Mouse (Mus musculus) thymus, postnatal 14 days (tissue): ENCODE measurements around the gene Pycr1.
A peak's percentile ranks its signal among the peaks of the same experiment; 100 is the strongest.

Experiments
- DNase-seq: peaks from one replicate; pipeline ENCODE4 v3.0.0; 2021

Gene Pycr1

DNA sequence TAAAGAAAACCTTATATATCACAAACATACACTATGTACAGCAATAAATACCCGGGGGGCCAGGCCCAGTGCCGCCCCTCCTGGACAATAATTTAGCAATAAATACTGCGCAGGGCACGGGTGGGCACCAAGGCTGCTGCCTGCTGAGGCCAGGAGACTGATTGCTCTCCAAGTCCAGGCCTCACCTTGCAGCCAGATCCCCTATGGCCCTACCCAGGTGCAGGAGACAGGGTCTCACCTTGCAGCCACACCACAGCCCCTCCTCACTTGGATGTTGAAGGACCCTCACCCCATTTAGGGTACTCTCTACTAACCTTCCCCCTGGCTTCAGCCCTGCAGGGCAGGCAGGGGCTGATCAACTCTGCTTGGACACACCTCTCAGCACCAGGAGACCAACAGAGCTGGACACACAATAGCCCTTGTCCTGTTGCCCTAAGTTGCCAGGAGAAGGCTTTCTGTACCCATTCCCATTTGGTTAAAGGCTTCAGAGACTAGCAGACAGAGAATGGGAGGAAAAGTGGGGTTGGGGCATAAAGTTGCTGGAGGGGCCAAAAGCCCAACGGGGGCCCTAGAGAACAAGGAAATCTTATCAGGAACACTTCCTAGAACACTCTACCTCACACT lies 18.3 kb downstream of the Pycr1 start, which contains the start of gene Sirt7:
Gene Sirt7 (minus strand): TSS at position 89 of the 624 bp plus-strand sequence.
- no peak for DNase-seq

DNA sequence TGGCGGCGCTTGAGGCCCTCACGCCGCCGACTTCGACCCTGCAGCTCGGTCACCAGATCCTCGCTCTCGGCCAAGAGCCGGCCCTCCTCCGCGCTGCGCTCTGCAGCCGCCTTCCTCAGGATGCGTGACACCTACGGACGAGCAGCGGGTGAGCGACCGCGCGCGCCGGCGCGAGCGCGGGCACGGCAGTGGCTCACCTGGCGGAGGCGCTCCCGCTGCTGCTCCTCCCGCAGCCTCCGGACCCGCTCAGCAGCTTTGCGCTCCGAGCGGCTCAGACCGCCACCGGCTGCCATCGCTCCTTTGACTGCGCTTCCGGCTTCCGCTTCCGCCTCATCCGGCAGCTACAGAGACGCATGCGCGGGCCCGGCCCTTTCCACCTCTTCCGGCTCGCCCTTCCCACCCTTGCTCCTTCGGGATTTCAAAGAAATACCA lies 18.9 kb downstream of the Pycr1 start:
- DNase-seq = peak; percentile 92

DNA sequence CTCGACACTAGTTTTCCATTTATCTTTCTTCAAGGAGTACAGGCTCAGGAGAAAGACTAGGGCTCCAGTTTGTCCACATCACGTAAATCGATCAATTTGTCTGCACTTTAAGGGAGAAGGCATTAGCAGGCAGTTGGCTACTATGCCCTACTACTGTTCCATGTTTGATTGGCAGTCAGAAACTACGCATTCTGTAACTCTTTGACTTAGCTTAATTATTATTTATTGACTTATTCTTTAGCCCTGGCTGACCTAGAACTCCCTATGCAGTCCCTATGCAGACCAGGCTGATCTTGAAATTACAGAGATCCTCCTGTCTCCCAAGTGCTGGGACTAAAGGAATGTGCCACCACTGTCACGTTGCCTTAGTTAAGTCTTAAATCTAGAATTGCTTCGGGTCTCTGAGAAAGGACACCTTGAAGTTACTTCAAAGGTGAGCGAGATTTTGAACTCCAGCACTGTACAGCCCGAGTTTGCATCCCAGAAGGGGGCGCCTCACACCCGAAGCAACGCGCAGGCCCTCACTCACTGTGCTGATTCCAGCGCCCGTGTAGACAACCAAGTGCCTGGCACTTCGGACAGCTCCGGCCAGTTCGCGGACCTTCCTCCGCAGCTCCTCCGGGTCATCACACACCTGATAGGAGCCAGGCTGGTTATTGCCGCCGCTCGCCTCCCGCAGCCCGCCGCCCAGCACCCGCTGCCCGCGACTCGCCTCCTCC lies 19.4 kb downstream of the Pycr1 start:
- peak; percentile 86 for DNase-seq

DNA sequence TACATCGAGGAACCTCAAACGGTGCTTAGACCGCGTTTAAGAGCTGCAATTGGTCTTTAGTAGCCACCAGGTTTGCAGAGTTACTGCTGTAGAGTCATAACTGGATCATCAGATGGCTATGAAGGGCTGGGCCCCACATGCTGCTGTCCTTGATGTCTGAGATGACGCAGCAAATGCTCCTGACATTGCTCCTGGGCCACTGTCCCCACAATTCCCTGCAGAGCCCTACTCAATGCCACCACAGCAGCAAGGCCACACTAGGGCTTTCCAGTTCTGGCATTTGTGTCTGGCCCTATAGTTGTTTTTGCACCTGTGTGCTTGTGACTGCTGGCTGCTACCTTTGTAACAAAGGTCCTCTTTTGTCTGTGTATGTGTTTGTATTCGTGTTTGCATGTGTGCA lies 20.8 kb downstream of the Pycr1 start:
- no peak for DNase-seq

DNA sequence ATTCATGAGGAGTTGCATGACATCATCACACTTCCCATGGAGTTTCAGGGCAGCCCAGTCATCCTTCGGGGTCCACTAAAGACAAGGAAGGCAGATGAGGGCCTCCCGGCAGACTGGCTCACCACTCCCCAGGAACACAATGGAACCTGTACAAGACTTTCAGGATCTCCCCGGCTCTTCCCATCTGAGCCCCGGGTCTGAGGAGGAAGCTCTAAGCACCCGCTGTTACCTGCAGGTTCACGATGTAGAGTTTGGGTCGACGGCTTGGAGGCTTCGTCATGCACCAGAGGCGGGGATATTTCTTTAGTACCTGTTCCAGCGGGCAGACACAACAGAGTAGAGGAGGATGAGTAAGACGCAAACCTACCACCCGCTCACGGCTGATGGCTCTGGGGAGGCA lies 23.4 kb downstream of the Pycr1 start:
- no peak for DNase-seq

DNA sequence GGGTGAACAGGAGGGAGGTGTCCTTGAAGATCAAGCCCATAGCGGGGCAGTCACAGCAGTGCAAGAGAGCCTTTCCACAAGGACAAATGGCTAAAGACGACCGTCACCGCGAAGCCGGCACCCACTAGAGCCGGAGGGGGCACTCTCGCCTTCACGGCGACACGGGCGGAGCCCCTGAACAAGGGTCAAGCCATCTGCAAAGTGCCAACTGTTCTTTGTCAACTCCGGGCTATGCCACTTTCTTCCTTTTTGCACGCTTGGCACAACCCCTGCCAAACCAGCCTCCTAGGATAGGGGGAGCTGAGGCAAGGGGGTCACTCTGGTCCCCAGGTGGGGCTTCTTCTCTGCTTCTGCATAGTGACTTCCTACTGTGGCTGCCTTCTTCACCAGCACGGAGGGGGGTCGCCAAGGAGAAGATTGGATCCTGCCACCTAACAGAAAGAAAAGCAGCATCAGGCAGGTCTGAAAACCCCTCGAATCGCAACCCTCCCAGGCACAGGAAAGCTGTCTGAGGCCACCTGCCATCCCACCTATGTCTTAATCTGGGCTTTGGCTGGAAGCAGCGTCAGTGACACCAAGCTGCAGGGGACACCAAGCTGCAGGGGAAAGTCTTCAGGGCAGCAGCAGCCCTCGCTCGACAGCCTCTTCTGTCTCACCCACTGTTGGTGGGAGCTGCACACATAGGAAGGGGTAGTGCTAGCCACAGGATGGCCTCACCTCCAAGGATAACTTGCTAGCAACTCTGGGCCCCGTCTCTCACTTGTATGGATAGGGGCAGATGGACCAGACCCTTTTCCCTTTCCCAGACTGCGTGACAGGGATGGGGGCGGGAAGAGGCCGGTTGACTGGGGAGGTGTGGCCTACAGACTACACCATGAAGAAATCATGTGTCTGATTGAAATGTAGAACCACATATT lies 24.7 kb downstream of the Pycr1 start:
- DNase-seq = no peak

DNA sequence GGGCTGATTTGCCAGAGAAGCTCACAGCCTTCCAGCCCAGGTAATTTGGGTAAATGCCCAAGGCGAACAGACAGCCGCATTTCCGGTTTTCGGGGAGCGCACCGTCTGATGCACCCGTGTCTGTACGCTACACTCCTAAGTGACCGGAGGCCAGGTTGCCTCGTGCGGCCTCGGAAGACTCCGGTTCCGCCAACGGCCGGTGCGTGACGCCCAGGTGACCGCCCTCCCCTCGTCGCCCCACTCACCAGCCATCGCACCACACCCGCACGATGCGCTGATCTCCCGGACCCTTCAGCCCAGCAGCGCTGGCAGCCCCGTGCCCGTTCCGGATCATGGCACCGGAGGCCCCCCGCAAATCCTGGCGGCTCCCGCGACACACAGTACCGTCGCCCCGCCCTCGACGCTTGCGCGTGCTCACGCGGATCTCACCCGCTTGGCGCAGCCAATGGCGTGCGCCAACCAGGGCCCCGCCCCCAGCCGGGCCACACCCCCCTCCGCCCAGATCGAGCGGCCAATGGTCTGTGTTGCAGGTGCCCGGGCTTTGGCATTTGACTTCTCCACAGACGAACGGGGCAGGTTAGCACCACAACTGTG lies 26.0 kb downstream of the Pycr1 start, which contains the start of gene Pcyt2:
Gene Pcyt2 (minus strand): TSS at position 418 of the 594 bp plus-strand sequence.
- DNase-seq = peak; percentile 96

DNA sequence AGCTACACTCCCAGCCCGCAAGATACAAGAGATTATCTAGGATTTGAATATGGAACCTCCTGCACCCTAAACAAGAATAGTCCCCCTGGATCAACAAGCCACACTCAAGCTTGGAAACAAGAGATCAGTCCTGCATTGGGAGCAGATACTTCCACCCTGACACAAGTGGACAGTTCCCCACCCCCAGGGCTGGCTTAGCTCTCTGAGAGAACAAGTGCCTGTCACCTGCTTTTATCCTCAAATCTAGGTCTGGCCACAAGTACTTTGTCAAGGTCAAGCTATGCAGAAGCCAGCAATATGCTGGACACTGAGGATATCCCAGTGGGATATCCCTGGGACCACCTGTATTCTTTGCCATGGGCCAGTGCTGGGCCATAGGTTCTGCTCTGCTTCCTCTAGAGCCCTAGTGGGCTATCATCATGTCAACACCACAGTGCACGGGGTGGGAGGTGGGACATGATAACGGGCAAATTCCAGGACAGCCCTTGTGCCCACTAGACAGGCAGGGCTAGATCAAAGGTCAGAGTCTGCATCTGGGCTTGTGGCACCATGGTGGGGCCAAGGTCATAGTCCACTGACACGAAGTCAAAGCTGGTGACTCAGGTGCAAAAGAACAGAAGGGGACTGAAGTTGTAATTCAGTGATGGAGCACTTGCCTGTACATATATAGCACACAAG lies 26.8 kb downstream of the Pycr1 start:
- no peak for DNase-seq

DNA sequence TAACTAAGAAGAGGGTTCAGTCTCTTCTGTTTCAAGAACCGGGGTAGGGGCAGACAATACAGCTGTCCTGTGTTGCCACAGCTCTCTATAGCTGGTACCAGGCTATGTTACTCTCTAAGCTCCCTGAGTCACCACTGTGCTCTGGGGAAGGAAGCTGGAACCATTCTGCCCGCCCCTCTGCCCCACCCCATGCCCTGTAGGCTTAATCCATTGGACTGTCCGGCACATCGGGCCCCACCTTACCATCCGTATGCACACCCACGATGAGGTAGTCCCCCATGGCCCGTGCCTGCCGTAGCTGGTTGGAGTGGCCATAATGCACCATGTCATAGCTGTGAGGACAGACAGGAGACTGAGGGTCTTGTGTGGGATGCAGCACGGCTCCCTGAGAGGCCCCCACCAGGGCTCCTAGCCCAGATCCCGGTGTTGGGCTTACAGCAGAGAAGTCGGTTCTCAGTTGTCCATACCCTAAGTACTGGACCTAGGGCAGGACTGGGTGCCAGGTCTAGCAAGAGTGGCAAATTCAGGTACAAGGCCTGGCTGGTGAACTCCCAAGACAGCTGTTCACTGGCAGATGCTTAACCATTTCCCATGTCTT lies 27.9 kb downstream of the Pycr1 start:
- no peak for DNase-seq

DNA sequence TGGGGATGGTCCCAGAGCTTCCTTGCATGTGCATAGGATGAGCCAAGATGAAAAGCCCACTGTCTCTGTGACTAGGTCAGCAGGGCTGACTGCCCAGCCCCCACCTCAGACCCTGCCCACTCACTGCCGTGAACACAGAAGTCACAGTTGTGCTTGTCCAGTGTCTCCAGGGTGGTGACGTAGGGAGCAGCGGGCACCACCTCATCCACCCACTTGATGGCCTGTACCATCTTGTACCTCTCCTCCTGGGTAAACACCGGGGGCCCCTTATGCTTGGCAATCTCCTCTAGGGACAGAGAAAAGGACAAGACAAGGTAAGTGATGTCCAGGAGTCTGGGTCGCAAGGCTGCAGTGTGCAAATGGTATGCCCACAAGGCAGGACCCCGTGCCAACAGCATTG lies 28.4 kb downstream of the Pycr1 start:
- no peak for DNase-seq

DNA sequence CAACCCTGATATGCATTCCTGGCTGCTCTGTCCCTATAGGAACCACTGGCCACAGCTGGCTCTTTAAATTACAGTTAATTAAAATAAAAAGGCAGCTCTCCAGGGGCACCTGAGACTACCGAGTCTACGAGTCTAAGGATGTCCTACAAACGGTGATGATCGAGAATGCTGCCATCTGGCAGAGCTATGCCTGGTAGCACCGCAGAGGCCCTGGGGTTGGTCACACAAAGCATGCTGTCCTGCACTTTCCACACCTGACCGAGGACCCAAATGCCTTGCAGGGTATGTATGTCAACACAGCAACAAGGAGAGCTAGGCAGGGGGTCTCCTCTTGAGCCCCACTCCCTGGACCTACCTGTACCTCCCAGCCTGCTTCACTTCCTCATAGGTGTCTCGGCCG lies 29.6 kb downstream of the Pycr1 start:
- no peak for DNase-seq

DNA sequence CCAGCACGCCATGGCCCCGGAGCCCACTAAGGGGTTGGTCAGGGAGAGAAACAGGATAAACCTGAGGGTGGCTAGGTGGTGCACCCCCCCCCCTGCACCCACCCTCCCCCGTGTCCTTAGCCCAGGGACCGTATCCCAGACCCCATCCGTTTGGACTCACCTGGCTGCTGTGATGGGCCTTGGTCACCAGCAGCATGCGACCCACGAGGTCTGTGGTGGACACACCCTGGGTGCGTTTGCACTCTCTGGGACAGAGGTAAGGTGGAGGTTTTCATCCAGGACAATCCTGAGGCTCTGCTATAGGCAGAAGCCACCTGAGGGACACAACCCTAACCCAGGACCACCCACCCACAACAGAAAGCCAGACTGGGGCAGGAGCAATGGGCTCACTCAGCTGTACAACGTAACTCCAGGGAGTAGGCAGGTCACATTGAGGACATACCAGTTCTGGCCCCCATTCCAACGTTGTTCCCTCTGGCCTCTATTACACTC lies 30.0 kb downstream of the Pycr1 start:
- no peak for DNase-seq

DNA sequence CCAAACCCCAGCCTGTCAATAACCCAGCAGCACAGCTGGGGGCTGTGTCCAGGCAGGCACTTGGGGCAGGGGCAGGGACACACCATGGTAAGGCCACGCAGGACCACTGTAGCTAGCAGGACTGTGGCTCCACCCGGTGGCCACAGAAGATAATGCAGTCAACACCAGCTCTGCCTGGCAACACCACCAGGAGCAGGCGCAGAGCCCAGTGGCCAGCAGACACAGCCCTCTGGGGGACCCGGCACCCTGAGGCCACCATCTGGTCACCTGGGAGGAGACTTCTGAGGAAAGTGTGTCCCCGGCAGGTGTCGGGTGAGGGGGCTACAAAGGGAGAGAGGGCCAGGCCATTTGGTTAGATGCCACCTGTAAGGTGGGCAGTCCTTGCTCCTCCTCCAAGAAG lies 30.8 kb downstream of the Pycr1 start:
- peak; percentile 83 for DNase-seq

DNA sequence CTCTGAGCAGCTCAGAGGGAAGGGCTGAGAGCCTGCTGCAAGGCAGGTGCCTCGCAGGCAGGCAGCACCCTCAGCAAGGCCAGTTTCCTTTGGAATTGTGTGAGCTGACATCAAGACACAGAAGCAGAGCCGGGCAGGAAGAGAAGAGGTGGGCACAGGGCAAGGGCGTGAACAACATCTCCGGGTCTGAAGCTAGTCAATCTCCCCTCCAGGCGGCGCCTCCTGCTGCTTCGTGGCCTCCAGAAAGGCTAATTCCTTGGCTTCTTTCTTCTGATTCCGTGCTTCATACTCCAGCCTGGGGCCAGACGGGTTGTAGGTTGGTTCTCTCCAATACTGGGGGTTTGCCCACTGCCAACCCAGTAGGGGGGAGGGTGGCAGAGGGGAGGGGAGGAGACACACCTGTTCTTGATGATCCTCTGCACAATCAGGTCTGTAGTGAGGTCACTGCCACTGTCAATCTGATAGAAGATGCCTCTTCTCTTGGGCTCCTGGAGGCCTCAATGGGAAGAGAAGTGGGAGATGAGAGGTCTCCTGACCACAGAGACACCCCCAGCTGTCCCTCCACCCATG lies 33.0 kb downstream of the Pycr1 start:
- no peak for DNase-seq

DNA sequence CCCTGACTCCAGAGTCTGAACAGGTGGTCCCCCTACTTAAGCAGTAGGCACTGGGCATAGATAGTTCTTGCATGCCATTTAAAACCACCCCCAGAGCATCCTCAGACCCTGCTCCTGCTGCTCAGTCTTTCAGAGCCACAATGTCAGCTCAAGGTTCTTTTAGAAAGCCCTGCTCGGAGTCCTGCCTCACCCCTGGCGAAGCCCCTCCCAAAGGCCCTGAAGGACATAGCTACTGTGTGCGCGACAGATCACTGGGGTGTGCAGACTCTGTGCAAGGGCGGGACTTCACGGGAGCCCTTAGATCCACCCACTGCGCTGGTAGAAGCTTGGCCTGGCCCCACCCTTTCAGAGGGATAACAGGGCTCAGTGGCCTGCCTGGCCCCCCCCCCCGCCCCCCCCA lies 34.3 kb downstream of the Pycr1 start:
- no peak for DNase-seq

DNA sequence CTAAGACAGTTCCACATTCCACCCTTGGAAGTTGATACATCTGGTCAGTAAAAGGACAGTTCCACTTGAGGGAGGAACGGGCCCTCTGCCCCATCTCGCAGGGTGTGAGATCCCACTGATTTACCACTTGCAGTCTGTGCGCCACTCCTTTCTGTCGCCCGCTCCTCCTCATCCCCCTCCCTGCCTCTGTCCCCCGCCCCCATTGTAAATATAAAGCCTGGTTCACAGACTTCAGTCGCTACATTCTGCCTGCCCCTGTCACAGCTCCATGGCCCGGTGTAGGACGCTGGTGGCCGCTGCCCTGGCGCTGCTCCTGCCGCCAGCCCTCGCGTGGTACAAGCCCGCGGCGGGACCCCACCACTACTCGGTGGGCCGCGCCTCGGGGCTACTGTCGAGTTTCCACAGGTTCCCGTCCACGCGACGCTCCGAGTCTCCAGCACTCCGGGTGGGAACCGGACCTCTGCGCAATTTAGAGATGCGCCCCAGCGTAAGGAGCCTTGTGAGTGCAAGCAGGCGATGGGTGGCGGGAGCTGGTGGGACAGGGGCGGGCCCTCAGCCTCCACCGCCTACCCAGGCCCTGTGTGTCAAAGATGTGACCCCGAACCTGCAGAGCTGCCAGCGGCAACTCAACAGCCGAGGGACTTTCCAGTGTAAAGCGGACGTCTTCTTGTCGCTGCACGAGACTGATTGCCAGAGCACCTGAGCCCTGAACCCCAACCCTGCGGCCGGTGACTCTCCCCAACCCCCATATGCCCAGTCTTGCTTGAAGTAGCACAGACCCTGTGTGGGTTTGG lies 35.1 kb downstream of the Pycr1 start, which contains the start of gene Npb:
Gene Npb (plus strand): TSS at position 237 of the 794 bp plus-strand sequence.
- no peak for DNase-seq

DNA sequence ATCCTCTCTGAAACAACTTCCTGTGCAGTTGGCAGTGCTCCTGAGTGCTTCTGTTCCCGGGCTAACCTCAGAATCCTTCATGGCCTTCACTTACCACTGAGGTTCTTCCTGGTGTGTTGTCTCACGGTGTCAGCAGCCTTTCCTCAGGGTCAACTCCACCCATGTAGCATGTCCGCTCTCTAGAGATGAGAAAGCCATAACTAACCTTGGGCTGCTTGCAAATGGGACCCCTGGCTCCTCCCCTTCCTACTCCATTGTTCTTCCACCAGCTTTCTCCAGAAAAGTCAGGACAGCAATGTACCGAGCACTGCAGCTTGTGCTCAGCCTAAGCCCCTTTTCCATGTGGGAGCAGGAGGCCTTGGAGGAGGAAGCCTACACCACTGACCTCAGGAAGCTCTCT lies 36.8 kb downstream of the Pycr1 start:
- no peak for DNase-seq

DNA sequence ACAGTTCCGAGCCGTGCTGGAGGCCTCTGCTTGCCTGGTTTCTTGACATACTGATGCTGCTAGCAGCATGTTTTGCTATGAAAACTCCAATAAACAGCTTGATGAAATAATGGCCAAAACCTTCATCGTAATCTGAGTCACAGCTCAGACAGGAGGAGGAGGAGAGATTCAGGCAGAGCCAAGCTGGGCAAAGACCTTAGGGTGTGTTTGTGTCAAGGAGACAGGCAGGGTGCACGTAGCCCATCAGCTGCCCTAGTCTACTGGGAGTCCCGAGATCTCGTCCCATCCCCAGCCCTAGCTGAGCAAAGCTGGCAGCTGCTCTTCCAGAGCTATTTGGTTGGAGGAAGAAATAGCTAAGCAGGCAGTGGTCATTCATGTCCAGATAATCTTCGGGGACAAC lies 37.9 kb downstream of the Pycr1 start:
- DNase-seq = no peak

DNA sequence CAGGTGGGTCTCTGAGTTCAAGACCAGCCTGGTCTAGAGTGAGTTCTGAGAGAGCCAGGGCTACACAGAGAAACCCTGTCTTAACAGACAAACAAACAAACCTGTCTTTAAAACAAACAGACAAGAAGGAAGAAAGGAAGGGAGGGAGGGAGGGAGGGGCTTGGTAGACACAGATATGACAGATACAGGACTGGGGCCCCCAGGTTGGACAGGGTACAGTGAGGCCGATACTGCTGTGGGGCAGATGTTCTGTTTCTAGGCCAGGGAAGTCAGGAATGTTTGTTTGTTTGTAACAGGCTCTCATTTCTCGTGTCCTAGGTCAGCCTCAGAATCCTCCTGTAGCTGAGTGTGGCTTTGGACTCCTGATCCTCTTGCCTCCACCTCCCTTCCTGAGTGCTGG lies 40.0 kb downstream of the Pycr1 start:
- no peak for DNase-seq

DNA sequence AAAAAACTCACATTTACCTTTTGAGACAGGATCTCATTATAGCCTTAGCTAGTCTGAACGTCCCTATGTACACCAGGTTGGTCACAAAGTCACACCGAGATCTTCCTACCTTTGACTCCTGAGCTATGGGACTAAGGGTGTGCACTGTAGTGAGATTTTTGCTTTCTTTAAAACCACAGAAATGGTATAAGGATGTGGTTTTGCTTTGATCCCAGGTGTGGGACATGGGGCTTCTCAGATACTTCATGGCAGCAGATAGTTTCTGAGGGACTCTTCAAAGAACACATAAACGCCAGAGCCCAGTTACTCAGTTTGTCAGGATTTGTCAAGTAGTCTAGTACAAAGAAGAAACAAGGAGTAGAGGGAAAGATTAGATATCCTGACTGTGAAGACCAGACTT lies 42.9 kb downstream of the Pycr1 start:
- peak; percentile 48 for DNase-seq
